Mouse (Mus musculus): ENCODE data around the gene 5830473C10Rik. TPM values are rescaled to one million over a fixed set of nuclear protein-coding genes. Genes with fewer than 3 reads are reported as not detected.

The 5830473C10Rik gene
- polyA plus RNA-seq (2014; fragmentation: Illumina TruSeq; extraction: RNeasy Lipid Tissue Mini Kit (QIAGEN cat#74804); ENCODE audit: insufficient read depth, low read depth, low replicate concordance): not detected

DNA sequence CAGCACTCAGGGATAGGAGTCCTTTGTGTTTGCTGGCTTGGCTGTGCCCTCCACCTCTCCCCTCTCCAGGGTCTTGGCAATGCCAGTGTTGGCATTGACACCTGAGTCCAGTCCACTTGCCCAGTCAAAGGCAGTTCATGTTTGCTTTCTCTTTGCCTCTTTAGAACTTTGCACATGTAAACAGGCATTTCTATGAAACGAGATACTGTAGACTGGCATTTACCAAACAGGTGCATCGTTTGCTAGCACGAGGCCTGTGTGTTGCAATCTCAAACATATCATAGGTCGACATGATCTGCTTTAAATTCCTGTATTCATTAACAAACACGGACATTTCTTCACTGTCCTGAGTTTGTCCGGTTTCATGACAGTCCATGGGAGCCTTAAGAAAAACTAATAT is at the start of gene 5830473C10Rik:
TSS of gene 5830473C10Rik (plus strand) at position 365 of the 400 bp plus-strand sequence.

DNA sequence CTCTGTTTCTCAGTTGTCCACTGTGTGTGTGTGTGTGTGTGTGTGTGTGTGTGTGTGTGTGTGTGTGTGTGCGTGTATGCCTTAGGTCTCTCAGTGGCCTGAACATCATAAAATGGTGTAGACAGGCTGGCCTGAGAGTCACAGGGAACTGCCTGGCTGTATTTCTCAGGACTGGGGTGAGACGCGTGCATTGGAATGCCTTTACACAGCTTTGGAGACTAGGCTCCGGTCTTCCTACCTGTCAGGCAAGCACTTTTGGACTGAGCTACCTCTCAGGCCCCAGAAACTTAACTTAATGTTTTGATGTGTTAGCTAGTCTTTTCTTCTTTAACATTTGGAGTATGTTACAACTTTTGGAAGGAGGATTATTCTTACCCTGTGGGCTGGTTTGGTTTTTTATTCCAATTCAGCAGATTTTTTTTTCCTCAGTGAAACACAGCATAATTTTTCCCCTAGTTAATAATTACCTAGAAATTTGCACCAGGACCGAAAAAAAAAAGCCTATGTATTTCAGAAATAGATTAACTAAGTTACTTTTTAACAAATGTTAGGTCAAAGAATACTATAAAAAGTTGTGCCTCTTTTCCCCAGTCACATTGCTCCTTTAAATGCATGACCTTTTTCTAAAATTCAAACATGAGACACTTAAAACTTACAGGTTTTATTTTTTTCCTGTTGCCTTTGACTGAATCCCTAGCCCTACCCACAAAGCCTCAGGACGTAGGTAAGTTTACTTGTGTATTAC is 42.4 kb upstream of the 5830473C10Rik start, which contains the start of gene Afm:
TSS of gene Afm (plus strand) at position 577 of the 745 bp plus-strand sequence.

DNA sequence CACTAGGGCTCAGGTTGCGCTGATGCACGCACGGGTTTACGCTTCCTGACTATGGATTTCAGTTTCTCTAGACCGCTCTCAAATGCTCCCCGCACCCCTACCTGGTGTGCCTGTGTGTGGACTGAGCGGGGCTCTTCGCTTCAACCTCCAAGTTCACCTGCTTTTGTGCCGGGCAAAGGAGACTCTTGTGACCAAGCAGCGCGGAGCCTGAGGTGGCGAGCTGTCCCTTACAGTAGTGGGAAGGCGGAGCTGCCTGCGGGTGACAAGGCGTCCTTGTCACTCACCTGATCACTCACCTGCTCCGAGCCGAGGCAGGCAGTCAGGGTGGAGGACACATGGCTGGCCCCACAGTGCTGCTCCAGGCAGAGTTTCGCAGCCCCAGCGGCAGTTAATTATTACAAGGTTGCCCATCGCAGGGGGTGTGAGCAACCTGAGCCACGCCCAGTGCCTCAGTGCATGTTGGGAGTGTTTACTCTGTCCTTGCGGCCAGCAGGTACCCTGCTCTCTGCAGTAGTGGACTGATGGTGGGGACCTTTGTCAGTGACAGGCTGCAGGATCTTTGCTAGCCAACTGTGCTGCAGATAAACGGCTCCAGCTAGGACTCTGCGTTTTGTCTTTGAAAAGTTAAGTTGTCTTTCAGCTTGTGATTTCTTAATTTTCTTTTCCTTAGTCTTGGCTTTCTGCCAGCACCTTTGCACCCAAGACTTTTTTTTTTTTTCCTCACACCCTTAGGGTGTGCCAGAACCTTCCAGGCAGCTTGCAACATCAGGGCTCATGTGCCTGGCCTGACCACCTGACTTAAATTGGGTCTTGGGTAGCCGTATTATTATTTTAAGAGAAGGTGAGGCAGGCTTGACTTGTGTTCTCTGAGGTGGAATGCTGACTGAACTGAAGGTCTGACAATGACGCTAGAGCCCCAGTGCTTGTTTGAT is 79.6 kb downstream of the 5830473C10Rik start, which contains the start of gene Rassf6:
TSS of gene Rassf6 (minus strand) at position 372 of the 932 bp plus-strand sequence.

Other genes with a start within 250 kb of the 5830473C10Rik start
- gene Ankrd17, start 194.5 kb upstream of the 5830473C10Rik start, polyA plus RNA-seq (2014; fragmentation: Illumina TruSeq; extraction: RNeasy Lipid Tissue Mini Kit (QIAGEN cat#74804); ENCODE audit: insufficient read depth, low read depth, low replicate concordance): 8.1 TPM
- 1.7 TPM for gene Gm9958, start 193.9 kb upstream of the 5830473C10Rik start, polyA plus RNA-seq (2014; fragmentation: Illumina TruSeq; extraction: RNeasy Lipid Tissue Mini Kit (QIAGEN cat#74804); ENCODE audit: insufficient read depth, low read depth, low replicate concordance)
- gene Alb, start 100.2 kb upstream of the 5830473C10Rik start, polyA plus RNA-seq (2014; fragmentation: Illumina TruSeq; extraction: RNeasy Lipid Tissue Mini Kit (QIAGEN cat#74804); ENCODE audit: insufficient read depth, low read depth, low replicate concordance): 2.1 TPM
- 0.83 TPM for gene Afp, start 70.4 kb upstream of the 5830473C10Rik start, polyA plus RNA-seq (2014; fragmentation: Illumina TruSeq; extraction: RNeasy Lipid Tissue Mini Kit (QIAGEN cat#74804); ENCODE audit: insufficient read depth, low read depth, low replicate concordance)
- gene Afm, start 42.2 kb upstream of the 5830473C10Rik start, polyA plus RNA-seq (2014; fragmentation: Illumina TruSeq; extraction: RNeasy Lipid Tissue Mini Kit (QIAGEN cat#74804); ENCODE audit: insufficient read depth, low read depth, low replicate concordance): 0.40 TPM
- gene Rassf6, start 79.5 kb downstream of the 5830473C10Rik start, polyA plus RNA-seq (2014; fragmentation: Illumina TruSeq; extraction: RNeasy Lipid Tissue Mini Kit (QIAGEN cat#74804); ENCODE audit: insufficient read depth, low read depth, low replicate concordance): 4.5 TPM
- gene Cxcl5, start 198.3 kb downstream of the 5830473C10Rik start, polyA plus RNA-seq (2014; fragmentation: Illumina TruSeq; extraction: RNeasy Lipid Tissue Mini Kit (QIAGEN cat#74804); ENCODE audit: insufficient read depth, low read depth, low replicate concordance): 0.79 TPM
- 9.2 TPM for gene Ppbp, start 207.4 kb downstream of the 5830473C10Rik start, polyA plus RNA-seq (2014; fragmentation: Illumina TruSeq; extraction: RNeasy Lipid Tissue Mini Kit (QIAGEN cat#74804); ENCODE audit: insufficient read depth, low read depth, low replicate concordance)
- 58.8 TPM for gene Pf4, start 211.3 kb downstream of the 5830473C10Rik start, polyA plus RNA-seq (2014; fragmentation: Illumina TruSeq; extraction: RNeasy Lipid Tissue Mini Kit (QIAGEN cat#74804); ENCODE audit: insufficient read depth, low read depth, low replicate concordance)
- 0.73 TPM for gene Cxcl3, start 225.0 kb downstream of the 5830473C10Rik start, polyA plus RNA-seq (2014; fragmentation: Illumina TruSeq; extraction: RNeasy Lipid Tissue Mini Kit (QIAGEN cat#74804); ENCODE audit: insufficient read depth, low read depth, low replicate concordance)
- gene Cxcl15, start 233.4 kb downstream of the 5830473C10Rik start, polyA plus RNA-seq (2014; fragmentation: Illumina TruSeq; extraction: RNeasy Lipid Tissue Mini Kit (QIAGEN cat#74804); ENCODE audit: insufficient read depth, low read depth, low replicate concordance): 1,243 TPM

All from lung, adult 10 weeks (tissue).